Mouse (Mus musculus) liver, adult 2 months (tissue): Measurements from ENCODE around the gene Sh3bgr. TPM values are rescaled to one million over a fixed set of nuclear protein-coding genes. Genes with fewer than 3 reads are reported as not detected.

Experiments used
- DNase-seq: peaks from one replicate; pipeline ENCODE4 v3.0.0-alpha.2; 2011; ENCODE audit warnings: low read depth, low spot score; ENCODE audit errors: extremely low read depth
- H3K27ac ChIP-seq: fragments of 200-500 bp; replicated peaks from 2 replicates; pipeline ENCODE4 v1.5.1; 2012; ENCODE audit warnings: low read depth, mild to moderate bottlenecking, control low read depth, inconsistent platforms, low read length; ENCODE audit not compliant: insufficient read depth
- H3K27me3 ChIP-seq: fragments of 200-500 bp; 2 replicates; pipeline ENCODE4 v1.6.1; 2012; ENCODE audit warnings: mild to moderate bottlenecking, moderate library complexity, low read length, inconsistent platforms; ENCODE audit not compliant: control insufficient read depth, insufficient read depth
- H3K36me3 ChIP-seq: fragments of 200-500 bp; 2 replicates; pipeline ENCODE4 v1.6.1; 2012; ENCODE audit warnings: low read length, inconsistent platforms; ENCODE audit not compliant: control insufficient read depth, insufficient read depth
- H3K4me1 ChIP-seq: fragments of 200-500 bp; 2 replicates; pipeline ENCODE4 v1.6.1; 2011; ENCODE audit warnings: low read length; ENCODE audit not compliant: control insufficient read depth, insufficient read depth
- H3K4me3 ChIP-seq: fragments of 200-500 bp; 2 replicates; pipeline ENCODE4 v1.5.1; 2011; ENCODE audit warnings: low read depth, mild to moderate bottlenecking, control low read depth, low read length, moderate library complexity; ENCODE audit not compliant: insufficient read depth
- H3K79me2 ChIP-seq: fragments of 200-500 bp; 2 replicates; pipeline ENCODE4 v1.6.1; 2012; ENCODE audit warnings: inconsistent platforms, mild to moderate bottlenecking, low read length, moderate library complexity; ENCODE audit not compliant: control insufficient read depth, insufficient read depth
- H3K9ac ChIP-seq: fragments of 200-500 bp; 2 replicates; pipeline ENCODE4 v1.6.1; 2012; ENCODE audit warnings: low read depth, mild to moderate bottlenecking, control low read depth, inconsistent platforms, low read length
- CTCF ChIP-seq: fragments of 200-500 bp; IDR thresholded peaks from 2 replicates; pipeline ENCODE4 v1.5.1; 2011; ENCODE audit warnings: low read depth, low read length, control low read depth
- POLR2A ChIP-seq: fragments of 200-500 bp; IDR thresholded peaks from 2 replicates; pipeline ENCODE4 v1.6.1; 2011; ENCODE audit warnings: low read length, control low read depth; ENCODE audit not compliant: insufficient read depth; ENCODE audit errors: extremely low read depth
- WGBS: fragments of 180-500 bp; shearing (Covaris S2); methylation state at CpG from one replicate; pipeline ENCODE4 v1.1.7; 2018; 5-methylcytosine and 5-hydroxymethylcytosine counted together
- polyA plus RNA-seq: library from polyadenylated mRNA; depleted of rRNA; stranded (reverse); fragments of >200 nt; gene quantifications from 2 replicates; pipeline ENCODE4 v1.2.3, GENCODE M21; 2012
- total RNA-seq: library from RNA; depleted of rRNA; stranded (reverse); fragments of >200 nt; gene quantifications from 2 replicates; pipeline ENCODE4 v1.2.3, GENCODE M21; 2014

The Sh3bgr gene
- total and polyA plus RNA-seq, 2 experiments = 0.55 TPM; not detected in 1

DNA sequence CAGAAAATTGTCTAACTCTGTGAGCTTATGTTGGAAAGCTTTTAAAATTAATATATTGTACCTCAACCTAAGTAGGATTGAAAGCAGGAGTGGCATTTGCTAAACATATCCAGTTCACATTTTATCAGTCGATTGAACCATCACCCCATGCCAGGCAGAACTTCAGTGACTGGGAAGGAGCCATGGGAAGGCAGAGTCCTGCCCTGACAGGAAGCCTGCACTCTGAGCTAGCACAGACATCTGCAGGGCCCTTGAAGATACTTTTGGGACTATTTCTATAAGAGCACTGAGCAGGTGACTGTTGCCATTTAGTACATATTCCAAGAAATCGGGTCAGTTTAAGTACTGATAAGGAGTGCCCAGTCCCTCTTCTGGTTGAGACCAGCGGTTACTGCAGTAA, 21.7 kb downstream of the Sh3bgr start:
- Histone ChIP-seq H3K36me3 (no peaks in the 10 kb centered on the region), H3K27ac (no peak overlapping the region), H3K9ac (no peak overlapping the region), H3K79me2 (no peaks in the 10 kb centered on the region), H3K27me3 (no peaks in the 10 kb centered on the region), H3K4me3 (no peak overlapping the region), H3K4me1 (no peaks in the 10 kb centered on the region)
- DNase-seq = no peak
- WGBS = 75% methylated on average over 3 of the region's 3 CpGs
- TF ChIP-seq POLR2A (no peak), CTCF (no peak)

GRCm38 (mm10) chr16:96222452-96222851, 22.2 kb downstream of the Sh3bgr start:
- Histone ChIP-seq H3K36me3 (no peaks in the 10 kb centered on the region), H3K9ac (no peak overlapping the region), H3K4me3 (no peak overlapping the region), H3K79me2 (no peaks in the 10 kb centered on the region), H3K27me3 (no peaks in the 10 kb centered on the region), H3K27ac (no peak overlapping the region), H3K4me1 (no peaks in the 10 kb centered on the region)
- WGBS = 85% methylated on average over 1 of the region's 1 CpGs
- TF ChIP-seq POLR2A = no peak
- no peak for TF ChIP-seq CTCF
- DNase-seq = no peak

DNA sequence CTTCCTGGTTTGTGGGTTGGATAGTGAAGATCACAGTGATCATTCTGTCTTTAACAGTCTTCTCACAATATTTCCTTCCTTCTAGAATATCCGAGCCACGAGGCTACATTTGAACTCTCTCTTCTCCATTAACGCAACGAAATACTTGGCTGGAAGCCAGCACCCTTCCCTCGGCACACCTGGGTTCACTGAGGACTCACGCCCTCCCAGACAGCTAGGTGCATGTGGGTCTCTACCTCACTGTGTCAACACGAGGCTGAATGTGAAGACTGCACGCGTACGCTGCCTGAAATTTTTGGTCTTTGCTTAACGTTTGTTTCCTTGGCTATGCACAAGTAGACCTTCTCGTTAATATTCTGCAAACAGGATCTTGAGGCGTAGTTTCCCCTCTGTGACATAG, 28.2 kb downstream of the Sh3bgr start:
- no peak for TF ChIP-seq CTCF
- TF ChIP-seq POLR2A = no peak
- Histone ChIP-seq H3K4me3 (no peak overlapping the region), H3K79me2 (no peaks in the 10 kb centered on the region), H3K36me3 (no peaks in the 10 kb centered on the region), H3K4me1 (no peaks in the 10 kb centered on the region), H3K27ac (no peak overlapping the region), H3K27me3 (no peaks in the 10 kb centered on the region), H3K9ac (no peak overlapping the region)
- WGBS = 57% methylated on average over 13 of the region's 13 CpGs
- DNase-seq = no peak

DNA sequence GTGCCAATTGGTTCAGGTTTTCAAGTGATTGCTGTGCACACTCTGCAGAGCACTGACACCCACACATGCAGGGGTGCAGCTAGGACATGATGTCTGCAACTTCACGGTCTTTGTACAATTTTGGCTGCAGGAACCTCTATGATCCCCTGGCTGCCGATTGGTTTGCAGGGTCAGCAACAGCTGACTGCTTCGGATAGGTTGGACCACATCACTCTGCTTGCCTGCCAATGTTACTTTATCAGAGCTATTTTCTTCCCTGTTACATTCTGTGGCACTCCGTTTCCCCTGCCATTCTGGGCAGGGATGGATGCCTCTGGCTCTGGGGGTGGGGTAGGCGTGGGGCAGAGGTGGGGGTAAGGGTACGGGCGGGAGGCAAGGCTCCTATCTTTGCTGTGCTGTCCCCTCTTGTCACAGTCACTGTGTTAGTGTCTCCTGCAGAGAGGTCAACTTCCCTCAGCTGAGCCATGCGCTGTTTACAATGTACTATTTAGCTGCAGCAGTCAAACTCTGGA, 28.9 kb downstream of the Sh3bgr start:
- H3K4me1 ChIP-seq = no peaks in the 10 kb centered on the region
- no peaks in the 10 kb centered on the region for H3K27me3 ChIP-seq
- H3K27ac ChIP-seq = no peak overlapping the region
- no peaks in the 10 kb centered on the region for H3K79me2 ChIP-seq
- H3K36me3 ChIP-seq = no peaks in the 10 kb centered on the region
- no peak for DNase-seq
- 56% methylated on average over 8 of the region's 8 CpGs for WGBS
- no peak overlapping the region for H3K9ac ChIP-seq
- no peak overlapping the region for H3K4me3 ChIP-seq
- TF ChIP-seq POLR2A (no peak), CTCF (no peak)

DNA sequence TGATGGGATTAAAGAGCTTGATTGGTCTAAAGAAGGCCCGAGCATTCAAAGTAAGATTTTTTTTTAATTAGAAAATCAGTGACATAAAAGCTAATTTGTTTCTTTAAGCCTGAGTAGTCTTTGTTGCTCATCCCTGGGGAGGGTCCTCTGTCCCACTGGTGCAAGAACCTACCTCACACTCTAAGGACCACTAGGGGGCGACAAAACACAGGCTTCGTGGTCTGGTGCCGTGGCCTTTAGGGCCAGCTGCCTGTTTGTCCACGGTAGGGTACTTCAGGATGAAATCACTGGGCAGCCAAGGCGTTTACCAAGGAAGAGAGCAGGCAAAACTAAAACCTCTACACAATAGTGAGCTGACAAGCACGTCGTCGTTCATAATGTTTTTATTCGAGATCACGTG, 30.2 kb downstream of the Sh3bgr start:
- no peaks in the 10 kb centered on the region for H3K27me3 ChIP-seq
- peak; percentile 49 for DNase-seq
- H3K79me2 ChIP-seq = no peaks in the 10 kb centered on the region
- H3K9ac ChIP-seq = no peak overlapping the region
- WGBS = 26% methylated on average over 11 of the region's 11 CpGs
- TF ChIP-seq CTCF (peak; percentile 97), POLR2A (no peak)
- H3K4me3 ChIP-seq = no peak overlapping the region
- H3K4me1 ChIP-seq = no peaks in the 10 kb centered on the region
- no peaks in the 10 kb centered on the region for H3K36me3 ChIP-seq
- no peak overlapping the region for H3K27ac ChIP-seq

GRCm38 (mm10) chr16:96231251-96231650, 31.0 kb downstream of the Sh3bgr start:
- TF ChIP-seq CTCF = no peak
- no peak for TF ChIP-seq POLR2A
- Histone ChIP-seq H3K79me2 (no peaks in the 10 kb centered on the region), H3K9ac (no peak overlapping the region), H3K36me3 (no peaks in the 10 kb centered on the region), H3K27ac (no peak overlapping the region), H3K27me3 (no peaks in the 10 kb centered on the region), H3K4me3 (no peak overlapping the region), H3K4me1 (no peaks in the 10 kb centered on the region)
- 95% methylated on average over 4 of the region's 4 CpGs for WGBS
- no peak for DNase-seq
